Mouse (Mus musculus) E14TG2a.4 (cell line): Measurements from ENCODE around the gene Eme2.

Experiments used
- H3K27me3 ChIP-seq: 2 replicates; pipeline ENCODE4 v1.6.1; 2014; ENCODE audit warnings: low read length, control low read depth; ENCODE audit not compliant: insufficient read depth
- H3K36me3 ChIP-seq: 2 replicates; pipeline ENCODE4 v1.6.1; 2014; ENCODE audit warnings: low read length, control low read depth; ENCODE audit not compliant: insufficient read depth
- H3K4me1 ChIP-seq: replicated peaks from 2 replicates; pipeline ENCODE4 v1.6.1; 2014; ENCODE audit warnings: low read depth, low read length, control low read depth
- H3K4me3 ChIP-seq: replicated peaks from 2 replicates; pipeline ENCODE4 v1.5.1; 2014; ENCODE audit warnings: mild to moderate bottlenecking, low read length
- H3K9me3 ChIP-seq: 2 replicates; pipeline ENCODE4 v1.6.1; 2014; ENCODE audit warnings: low read length, control low read depth
- CTCF ChIP-seq: conservative IDR thresholded peaks from 2 replicates; pipeline ENCODE4 v1.5.1; 2014; ENCODE audit warnings: low read length
- NANOG ChIP-seq: IDR thresholded peaks from 2 replicates; pipeline ENCODE4 v1.6.1; 2014; ENCODE audit warnings: borderline replicate concordance, low read length, mixed read lengths
- POU5F1 ChIP-seq: IDR thresholded peaks from 2 replicates; pipeline ENCODE4 v1.6.1; 2014; ENCODE audit warnings: low read length, borderline replicate concordance

Eme2 gene

GRCm38 (mm10) chr17:24842631-24843030, 52.3 kb downstream of the Eme2 start:
- TF ChIP-seq NANOG (no peak), POU5F1 (no peak), CTCF (no peak)
- Histone ChIP-seq H3K4me3 (no peak overlapping the region), H3K27me3 (peaks cover 4% of the 10 kb centered on the region; the same call in 1 of the 2 replicates), H3K4me1 (peaks cover 15% of the 10 kb centered on the region), H3K36me3 (peaks cover 8% of the 10 kb centered on the region; the same call in 1 of the 2 replicates), H3K9me3 (no peaks in the 10 kb centered on the region)

GRCm38 (mm10) chr17:24841133-24841532, 53.8 kb downstream of the Eme2 start:
- Histone ChIP-seq H3K36me3 (no peaks in the 10 kb centered on the region), H3K4me1 (peaks cover 15% of the 10 kb centered on the region), H3K4me3 (no peak overlapping the region), H3K27me3 (peaks cover 4% of the 10 kb centered on the region; the same call in 1 of the 2 replicates), H3K9me3 (no peaks in the 10 kb centered on the region)
- TF ChIP-seq NANOG = no peak
- 0 out of 2 replicates have a peak, but pooled peaks have one; percentile 5 for TF ChIP-seq CTCF

- Histone ChIP-seq H3K4me3 (no peak overlapping the region), H3K9me3 (no peaks in the 10 kb centered on the region), H3K27me3 (peaks cover 4% of the 10 kb centered on the region; the same call in 1 of the 2 replicates), H3K36me3 (no peaks in the 10 kb centered on the region), H3K4me1 (peaks cover 14% of the 10 kb centered on the region)
- no peak for TF ChIP-seq NANOG
- no peak for TF ChIP-seq CTCF
Measured at GRCm38 (mm10) chr17:24840341-24840740, 54.5 kb downstream of the Eme2 start.

DNA sequence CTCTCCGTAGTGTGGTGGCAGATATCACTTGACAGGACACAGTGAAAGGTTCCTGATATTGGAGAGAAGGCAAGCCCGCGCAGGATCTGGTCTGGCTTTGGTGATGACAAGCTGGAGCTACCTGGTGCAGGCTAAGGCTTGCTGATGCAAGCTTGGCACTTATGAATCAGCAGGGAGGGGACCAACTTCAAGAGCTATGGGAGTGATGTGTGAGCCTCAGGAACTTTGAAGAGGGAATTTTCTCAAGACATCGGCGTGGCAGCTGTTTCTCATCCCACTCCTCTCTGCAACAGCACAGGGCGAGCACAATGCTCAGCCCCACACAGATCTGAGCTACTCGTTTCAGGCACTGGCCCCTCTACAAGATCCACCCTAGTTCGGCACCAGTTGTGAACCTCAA, 55.0 kb downstream of the Eme2 start, which contains the start of gene Hagh:
Gene Hagh (plus strand): TSS at position 302 of the 400 bp plus-strand sequence.
- Histone ChIP-seq H3K4me3 (no peak within 1 kb of the TSS), H3K27me3 (peaks cover 4% of the 10 kb centered on the region; the same call in 1 of the 2 replicates), H3K36me3 (no peaks in the 10 kb centered on the region), H3K9me3 (no peaks in the 10 kb centered on the region), H3K4me1 (peaks cover 9% of the 10 kb centered on the region)
- TF ChIP-seq CTCF = no peak
- no peak for TF ChIP-seq NANOG
- TF ChIP-seq POU5F1 = no peak
